ENCODE assay signal across 17 mouse cellular contexts in genomic region chr15:89528201-89528850, GRCm38 (mm10). TPM values are rescaled to one million over a fixed set of nuclear protein-coding genes. Genes with fewer than 3 reads are reported as not detected.
"Had no signal": no experiment of that assay in that cellular context is flagged by ENCODE, and none has a peak within 500 bp of the region (broad histone marks: within the 10 kb centered on the region; RNA-seq: fewer than 3 reads in every experiment).

No protein-coding gene starts in this region.

- H3K9ac ChIP-seq: limb, embryonic 13.5 days; liver, embryonic 14.5 days; neural tube, embryonic 13.5 days had no signal

- ATAC-seq: lung, postnatal 0 days; midbrain, embryonic 16.5 days had no signal

- H3K9me3 ChIP-seq: limb, embryonic 13.5 days; midbrain, embryonic 10.5 days; neural tube, embryonic 13.5 days had no signal

- H3K4me2 ChIP-seq: limb, embryonic 13.5 days; neural tube, embryonic 13.5 days had no signal

- H3K27ac ChIP-seq: limb, embryonic 13.5 days; liver, embryonic 14.5 days; midbrain, embryonic 10.5 days; neural tube, embryonic 13.5 days had no signal

- DNase-seq: kidney, postnatal 25 days; left cerebral cortex, postnatal 4 days; lung, adult 18-20 months; lung, postnatal 4 days; retina, postnatal 1 day; right cerebral cortex, postnatal 4 days; spleen, adult 18-20 months; thymus, adult 18-20 months; thymus, postnatal 14 days had no signal

- H3K4me3 ChIP-seq: limb, embryonic 13.5 days; midbrain, embryonic 10.5 days; neural tube, embryonic 13.5 days had no signal

RNA-seq across cellular contexts. Expression of gene Acr, which starts 39.8 kb away (rescaled TPM):
- total RNA-seq: liver, adult 2 months; megakaryocyte, adult 5-6 weeks had no signal
- polyA plus RNA-seq: limb, embryonic 13.5 days; lung, postnatal 0 days had no signal
